Mouse (Mus musculus) kidney, adult 18-20 months (tissue): ENCODE data around the gene Tm9sf2.
A peak's percentile ranks its signal among the peaks of the same experiment; 100 is the strongest.

Source experiments
- DNase-seq: peaks from one replicate; pipeline ENCODE4 v3.0.0; 2021

Tm9sf2 gene

DNA sequence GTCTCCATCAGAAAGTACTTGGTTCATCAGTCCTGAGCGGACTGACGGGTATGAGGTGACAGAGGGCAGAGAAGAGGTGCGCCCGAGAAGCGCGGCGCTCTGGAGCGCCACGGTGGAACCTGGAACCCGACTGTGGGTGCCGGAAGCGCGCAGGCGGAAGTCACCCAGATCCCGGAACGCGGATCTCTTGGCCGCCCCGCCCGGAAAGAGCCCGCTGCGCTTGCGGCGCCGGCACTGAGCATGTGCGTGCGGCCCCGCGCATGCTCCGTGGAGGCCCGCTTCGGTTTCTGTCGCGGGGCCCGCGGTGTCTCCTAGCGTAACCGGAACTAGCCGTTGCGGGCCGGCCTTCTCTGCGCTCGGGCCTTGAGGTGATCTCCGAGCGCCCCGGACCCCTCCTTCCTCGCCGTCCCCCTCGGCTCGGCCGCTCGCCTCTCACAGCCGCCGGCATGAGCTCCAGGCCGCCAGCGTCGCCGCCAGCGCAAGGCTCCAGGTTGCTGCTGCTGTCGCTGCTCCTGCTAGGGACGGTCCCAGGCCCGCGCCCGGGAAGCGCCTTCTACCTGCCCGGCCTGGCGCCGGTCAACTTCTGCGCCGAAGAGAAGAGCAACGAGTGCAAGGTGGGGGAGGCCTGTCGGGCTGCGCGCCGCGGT is at the start of gene Tm9sf2:
Gene Tm9sf2 (plus strand): TSS at position 217 of the 647 bp plus-strand sequence.
- DNase-seq = peak; percentile 94

DNA sequence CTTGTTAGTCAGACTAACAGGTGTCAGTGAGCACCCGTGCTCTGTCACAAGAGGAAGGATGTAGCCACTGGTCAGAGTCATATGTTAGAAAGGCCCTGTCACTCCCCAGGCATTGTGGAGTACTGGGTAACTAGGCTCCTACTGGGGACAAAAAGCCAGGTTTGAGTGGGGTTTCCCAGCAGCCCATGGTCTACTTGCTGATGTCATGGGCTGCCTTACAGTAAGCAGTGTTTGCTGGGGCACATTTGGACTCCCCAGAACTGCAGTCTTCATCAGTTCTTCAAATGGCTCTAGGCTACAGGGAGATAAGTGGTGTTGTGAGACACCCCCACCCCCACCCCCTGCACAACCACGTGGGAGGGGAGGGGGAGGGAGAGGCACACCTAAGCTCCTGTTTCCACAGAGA is 48.9 kb upstream of the Tm9sf2 start:
- DNase-seq = no peak

DNA sequence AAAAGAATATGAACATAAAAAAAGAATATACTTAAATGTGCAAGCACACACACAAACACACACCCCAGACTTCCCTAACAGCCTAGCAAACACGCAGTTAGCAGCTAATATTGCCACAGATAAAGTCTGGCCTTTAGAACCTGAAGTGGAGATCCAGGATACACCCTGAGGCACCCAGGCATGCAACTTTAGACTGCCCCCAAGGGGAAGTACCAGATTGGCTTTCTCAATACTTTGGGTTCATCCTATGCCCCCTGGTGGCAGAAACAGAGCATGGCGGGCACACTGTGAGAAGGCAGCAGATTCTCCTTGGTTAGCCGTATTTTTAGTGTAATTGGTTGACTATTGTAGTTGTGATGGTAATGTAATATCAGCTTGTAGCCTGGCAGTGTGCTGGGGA is 46.2 kb upstream of the Tm9sf2 start:
- peak; percentile 85 for DNase-seq

DNA sequence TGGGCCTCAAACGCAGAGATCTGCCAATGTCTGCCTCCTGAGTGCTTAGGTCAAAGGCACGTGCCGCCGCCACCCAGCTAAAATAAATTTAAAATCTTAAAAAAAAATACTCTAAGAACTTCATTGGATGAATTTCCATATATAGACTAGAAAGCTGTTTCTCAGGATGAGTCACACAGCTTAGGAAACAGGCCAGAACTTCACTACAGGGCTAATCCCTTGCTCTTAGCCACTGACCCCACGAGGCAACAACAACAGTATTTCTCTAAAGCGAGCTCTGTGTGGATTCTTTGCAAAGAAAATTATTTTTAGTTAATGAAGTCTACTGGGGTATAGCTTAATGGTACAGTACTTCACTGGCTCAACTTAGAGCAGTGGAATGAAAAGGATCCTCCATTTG is 45.5 kb upstream of the Tm9sf2 start:
- DNase-seq = no peak

DNA sequence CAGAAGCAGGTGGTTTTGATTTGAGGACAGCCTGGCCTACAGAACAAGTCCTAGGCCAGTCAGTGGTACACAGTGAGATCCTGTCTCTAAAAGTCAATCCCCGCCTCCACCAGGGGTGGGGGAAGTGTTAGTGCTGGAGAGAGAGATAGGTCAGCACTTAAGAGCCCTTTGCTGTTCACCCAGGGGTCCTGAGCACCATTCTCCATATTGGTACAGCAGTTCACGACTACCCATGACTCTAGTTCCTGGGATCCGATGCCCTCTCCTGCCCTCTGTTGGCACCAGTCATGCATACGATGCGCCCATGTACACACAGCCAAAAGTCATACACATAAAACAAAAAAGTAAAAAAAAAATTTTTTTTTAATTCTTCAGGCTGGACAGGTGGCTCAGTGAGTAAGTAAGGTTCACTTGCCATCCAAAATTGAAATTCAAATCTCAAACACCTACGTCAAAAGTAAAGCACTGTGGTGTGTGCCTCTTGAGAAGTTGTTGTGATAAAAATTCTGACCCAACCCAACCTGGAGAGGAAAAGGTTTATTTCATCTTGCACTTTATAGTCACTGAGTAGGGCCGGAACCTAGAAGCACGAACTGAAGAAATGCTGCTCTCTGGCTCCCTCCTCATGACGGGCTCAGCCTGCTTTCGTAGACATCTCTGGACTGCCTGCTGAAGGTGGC is 44.3 kb upstream of the Tm9sf2 start:
- DNase-seq = no peak

DNA sequence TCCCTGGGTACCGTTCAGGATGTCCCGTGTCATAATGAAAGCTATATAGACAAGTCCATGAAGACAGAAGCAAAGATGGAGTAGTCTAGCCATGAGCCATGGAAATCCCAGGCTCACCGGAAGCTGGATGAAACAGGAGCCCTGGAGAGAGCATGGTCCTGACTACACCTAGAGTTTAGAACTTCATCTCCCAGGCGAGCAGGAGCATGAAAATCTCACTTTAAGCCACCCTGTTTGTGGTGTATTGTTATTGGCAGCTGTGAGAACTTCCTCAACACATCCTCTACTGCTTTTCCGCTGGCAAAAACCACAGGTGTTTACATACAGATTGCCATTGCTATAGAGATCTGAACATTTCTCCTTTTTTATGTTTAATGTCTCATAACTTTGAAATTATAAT is 43.2 kb upstream of the Tm9sf2 start:
- DNase-seq = no peak

DNA sequence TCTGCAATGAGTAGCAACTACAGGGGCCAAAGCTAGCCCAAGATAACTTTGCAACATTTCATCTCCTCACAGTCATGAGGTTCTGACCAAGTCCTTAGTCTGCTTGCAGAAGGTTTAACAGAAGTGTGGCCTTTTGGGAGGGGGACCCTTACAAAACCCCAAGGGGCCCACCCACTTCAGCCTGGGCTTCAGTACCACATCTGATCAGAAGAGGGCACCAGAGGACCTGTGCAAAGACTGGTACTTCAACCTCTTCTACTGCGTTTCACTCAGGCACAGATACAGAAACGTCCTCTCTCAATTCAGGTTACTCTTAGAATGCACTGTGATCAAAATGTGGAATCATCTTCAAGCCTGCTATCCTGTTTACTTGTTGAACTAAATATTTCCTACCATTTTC is 42.3 kb upstream of the Tm9sf2 start:
- peak; percentile 72 for DNase-seq

DNA sequence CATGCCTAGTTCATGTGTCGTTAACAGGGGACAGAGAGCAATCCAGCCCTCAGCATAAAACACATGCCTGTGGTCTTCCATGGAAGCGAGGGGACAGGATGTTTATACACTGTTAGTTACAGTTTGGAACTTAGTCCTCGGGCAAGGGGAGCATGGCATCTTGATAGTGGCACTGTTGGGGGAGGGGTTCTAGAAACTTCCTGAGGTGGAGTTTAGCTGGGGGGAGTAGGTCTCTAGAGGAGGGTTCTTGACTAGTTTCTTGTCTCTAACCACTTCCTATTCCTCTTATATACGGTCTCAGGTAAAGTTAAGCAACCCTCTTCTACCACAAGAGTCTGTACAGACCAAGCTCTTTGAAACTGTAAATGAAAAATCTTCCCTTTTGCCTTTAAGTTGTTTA is 40.6 kb upstream of the Tm9sf2 start:
- no peak for DNase-seq

DNA sequence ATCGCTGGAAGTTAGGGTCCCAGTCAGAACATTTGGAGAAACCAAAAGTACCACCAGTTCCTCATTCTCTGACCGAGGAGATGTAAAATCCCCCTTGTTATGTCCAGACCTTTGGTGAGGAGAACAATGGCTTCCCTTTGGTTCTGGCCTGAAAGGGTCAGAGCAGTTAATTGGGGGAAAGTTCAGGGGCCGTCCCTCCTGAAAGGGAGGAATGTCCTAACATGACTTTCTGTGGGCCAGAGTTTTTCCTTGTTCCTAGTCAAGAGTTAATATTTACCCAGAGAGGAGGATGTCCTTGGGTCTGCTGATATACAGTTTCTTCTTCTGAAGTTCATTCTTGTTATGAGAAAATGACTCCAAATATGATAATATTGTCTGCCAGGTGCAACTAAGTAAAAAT is 38.8 kb upstream of the Tm9sf2 start:
- DNase-seq = peak; percentile 55

DNA sequence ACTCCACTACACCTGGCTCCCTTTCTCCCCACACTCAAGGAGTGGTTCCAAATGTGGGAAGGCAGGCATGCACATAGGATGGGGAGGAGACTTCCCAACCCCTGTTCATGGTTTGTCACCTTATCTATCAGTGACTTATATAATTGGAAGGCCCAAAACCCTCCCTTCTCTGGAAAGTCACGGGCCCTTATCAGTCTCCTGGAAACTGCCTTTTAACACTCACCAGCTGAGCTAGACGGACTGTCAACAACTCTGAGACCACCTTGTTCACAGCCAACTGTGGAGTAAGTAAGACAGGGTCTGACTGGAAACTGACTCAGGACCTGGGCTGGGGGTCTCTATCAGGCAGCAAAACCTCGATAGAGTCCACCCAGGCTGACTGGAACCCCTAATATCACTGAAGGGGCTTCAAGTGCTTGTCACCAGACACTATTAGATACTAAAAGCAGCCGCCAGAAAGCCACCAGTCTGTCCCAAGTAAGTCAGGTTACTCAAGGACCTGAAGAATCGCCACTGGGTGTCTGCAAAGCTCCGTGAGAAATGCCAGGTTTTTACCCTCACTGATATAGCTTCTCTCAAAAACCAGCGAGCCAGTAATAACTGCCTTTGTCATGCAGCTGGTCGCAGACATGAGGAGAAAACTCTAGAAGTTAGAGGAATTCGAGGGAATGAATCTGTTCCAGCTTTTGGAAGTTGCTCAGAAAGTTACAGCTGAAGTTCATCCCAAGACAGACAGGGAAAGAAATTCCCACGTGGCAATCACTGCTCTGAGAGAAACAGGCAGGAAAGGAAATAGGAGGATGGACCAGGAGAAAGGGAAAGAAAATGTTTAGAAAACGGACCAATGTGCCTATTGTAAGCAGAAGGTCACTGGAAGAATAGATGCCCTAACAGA is 37.8 kb upstream of the Tm9sf2 start:
- peak; percentile 27 for DNase-seq

DNA sequence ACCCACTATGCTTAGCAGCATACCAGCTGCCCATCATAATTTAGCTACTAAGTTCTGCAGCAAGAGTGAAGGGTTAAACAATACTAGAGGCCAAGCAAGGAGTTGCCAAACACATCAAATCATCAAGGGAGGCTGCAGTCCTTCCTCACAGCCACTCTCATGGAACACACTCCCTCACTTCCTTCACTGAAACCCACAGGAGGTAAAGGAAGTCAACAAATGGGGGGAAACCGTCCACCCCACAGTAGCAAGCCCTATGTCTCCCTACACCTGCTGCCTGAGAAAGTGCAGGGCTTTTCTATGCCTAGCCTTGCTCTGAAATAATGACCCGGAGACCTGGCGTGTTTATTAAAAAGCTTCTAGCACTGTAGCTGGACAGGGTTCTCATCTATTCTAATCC is 36.9 kb upstream of the Tm9sf2 start:
- DNase-seq = no peak

DNA sequence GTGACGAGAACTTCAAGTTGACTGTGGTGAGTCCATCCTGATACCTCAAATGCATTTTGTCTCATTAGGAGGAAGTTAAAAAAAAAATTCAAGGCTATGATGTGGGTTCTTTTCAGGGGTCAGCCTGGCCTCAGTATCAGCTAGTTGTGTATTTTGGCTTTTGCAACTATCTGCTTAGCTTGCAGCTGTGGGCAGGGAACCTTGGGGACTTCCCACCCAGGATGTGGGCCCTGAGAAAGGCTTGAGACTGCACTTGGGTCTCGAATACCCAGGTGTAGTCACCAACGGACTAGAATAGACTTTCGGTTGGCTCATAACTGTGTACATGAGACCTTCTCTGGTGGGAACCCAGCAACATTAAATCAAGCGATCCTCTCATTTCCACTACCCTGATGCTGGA is 33.4 kb upstream of the Tm9sf2 start:
- DNase-seq = no peak

DNA sequence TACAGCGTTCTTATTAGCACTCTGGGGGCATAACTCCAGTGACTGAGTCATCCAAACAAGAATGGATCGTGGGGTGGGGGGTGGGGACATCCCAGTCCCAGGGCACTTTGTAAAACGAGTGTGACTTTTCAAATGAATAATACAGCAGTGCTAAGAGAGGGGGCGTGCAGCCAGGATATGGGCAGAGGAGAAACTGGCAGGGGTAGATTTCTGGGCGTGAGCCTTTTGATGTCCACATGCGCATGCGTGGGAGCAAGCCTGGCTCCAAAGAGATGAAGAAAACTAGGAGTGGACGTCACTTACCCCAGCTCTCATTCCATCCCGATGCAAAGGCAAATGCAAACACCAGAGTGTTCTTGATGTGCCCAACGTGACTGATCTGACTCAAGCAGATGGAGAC is 32.5 kb upstream of the Tm9sf2 start:
- DNase-seq = no peak

DNA sequence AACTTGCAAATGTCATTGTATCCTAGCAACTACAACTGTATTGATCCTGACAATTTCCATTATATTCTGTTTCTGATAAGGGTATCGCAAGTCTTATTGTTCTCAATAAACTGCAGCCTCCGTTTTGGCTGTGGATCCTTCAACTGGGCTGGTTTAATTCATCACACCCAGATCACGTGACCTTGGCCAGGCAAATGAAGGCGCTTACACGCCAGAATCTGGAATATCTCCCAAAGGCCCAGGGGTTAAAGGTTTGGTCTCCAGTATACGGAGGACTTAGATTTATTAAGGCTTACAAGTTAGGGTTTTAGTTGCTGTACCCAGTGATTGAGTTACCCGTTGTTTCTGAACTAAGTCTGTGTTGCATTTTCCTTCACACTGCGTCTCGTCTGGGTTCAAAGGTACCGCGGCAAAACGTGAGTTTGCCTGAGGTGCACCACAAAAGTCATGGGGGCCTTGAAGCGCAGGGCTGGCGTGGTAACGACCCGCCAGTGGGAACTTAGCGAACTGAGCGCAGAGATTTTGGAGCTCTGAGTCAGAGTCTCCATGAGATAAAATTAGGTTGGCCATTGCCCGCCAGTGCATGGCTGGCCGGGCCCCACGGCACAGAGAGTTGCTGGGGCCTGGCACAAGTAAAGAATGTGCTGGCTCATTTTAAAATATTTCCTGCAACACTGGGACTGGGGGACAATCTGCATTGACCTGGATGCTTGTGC is 31.2 kb upstream of the Tm9sf2 start:
- peak; percentile 47 for DNase-seq

DNA sequence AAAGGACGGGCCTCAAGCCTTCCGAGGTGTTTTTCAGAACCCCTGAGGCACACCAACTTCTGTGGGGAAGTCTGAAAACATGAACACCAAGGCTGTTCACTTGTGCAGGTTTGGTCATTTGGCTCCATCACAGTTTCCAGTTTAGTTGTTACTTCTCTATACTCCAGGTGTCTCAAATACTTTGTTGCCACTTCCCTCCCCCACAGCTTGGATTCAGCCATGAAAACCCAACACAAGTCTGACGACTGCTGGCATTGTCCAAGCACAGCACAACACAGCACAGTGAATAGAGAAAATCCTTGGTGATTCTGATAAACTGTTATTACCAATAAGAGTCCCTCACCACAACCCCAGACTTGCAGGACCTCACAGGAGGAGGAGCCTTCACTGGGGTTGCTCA is 29.8 kb upstream of the Tm9sf2 start:
- DNase-seq = no peak

DNA sequence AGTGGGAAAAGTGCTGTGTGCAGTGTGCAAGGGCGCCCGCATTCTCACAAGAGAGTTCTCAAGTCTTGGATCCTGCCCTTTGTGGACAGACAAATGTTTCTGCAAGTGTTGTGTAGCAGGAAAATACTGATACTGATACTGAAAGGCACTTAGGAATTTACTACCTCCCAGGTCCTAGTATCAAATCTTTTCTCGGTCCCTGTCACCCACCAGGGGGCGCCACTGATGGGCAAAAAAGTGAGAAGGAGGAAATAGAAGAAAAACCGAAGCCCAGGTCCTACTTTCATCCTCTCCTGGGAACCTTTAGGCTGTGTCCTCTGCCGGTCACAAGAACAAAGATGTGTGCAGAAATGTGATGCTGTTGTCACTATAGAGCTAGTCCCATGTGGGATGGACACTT is 27.4 kb upstream of the Tm9sf2 start:
- peak; percentile 75 for DNase-seq

DNA sequence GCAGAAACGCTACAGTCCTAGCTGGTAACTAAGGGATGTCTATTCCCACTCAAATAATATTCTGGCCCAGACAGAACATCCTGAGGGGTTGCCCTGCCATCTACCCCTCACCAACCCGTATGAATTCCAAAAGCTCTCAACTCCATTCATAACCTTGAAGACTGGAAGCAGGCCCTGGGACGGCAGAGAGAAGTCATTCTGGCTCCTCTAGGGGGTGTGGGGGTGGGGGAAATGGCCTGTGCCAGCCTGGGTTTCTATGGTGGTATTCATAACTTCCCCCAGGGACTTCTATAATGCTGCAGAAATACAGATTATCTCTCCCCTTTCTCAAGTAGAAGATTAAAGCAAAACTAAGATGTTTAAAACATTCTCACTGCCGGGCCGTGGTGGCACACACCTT is 26.9 kb upstream of the Tm9sf2 start:
- no peak for DNase-seq

DNA sequence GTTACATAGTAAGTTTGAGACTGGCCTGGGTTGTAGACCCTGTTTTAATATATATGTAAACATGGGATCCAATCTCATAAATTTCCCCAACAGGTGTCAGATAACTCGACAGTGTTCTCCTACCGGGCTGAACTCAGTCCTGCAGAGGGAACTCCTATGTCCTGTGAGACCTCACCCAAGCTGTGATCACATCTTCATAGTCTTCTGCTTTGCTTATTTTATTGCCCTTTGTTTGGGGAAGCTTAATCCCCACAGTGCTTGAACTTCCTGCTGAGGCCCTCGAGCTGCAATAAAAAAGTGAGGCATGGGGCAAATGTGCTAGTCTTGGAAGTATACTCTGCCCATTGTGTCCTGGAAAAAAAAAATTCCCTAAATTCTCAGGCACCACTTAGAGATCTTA is 25.5 kb upstream of the Tm9sf2 start:
- DNase-seq = no peak

DNA sequence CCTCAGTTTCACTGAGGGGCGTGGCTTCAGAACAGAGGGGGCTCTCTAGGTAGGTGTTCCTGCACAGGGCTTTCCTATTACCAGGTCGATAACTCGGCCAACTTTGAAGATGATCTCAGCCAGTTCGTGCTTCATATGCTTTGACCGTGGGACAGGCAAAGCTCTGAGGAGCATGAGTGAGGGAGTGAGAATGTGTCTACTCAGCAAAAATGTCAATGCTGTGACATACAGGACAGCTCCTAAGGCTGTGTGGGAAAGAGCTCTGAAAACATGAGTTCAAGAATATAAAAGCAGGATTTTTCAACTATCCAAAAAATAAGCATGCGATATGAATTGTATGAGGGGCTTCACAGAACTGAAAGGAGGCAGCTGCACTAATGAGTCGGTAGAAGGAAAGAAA is 23.3 kb upstream of the Tm9sf2 start:
- DNase-seq = no peak

DNA sequence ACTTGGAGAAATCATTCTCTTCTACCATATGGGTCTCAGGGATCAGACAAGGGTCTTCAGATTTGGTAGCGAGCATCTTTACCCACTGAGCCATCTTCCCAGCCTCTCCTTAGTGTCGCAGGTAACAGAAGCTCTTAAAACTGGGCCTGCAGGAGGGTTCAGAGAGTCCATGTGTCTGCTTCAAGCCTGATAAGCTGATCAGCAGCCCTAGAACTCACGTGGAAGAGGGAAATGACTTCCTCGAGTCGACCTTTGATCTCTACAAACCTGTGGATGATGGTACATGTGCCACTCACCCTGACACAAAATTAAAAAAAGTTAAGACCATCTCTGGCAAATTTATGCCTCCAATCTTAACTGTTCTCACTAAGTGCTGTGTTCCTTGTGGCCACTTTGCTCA is 18.9 kb upstream of the Tm9sf2 start:
- no peak for DNase-seq

DNA sequence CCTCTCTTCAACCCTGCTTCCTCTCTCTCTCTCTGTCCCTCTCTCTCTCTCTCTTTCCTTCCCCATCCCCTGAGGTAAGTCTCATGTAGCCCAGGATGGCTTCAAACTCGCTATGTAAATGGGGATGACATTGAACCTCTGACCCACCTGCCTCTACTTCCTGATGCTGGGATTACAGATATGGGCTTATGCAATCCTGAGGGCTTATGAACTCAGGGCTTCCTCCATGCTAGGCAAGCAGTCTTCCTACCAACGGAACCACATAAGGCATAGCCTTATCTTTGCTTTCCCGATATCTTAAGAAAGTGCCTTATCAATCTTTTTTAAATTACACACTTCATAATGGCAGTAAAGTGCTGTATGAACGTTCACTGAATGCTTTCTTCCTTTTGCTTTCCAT is 14.5 kb upstream of the Tm9sf2 start:
- DNase-seq = no peak

DNA sequence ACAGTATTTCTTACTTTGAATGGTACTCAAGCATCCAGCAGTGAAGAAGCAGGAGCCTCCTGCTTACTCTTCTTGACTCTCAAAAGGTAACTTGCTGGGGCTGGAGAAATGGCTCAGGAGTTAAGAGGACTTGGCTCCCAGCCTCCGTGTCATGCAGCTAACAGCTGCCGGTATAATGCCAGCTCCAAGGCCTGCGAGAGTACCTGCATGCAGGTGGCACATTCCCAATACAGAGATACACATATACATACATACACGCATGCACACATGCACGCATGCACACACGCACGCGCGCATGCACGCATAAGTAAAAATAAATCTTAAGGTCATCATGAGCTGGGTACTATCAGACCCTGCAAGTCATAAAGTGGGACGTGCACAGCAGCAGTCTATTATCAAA is 10.5 kb upstream of the Tm9sf2 start:
- DNase-seq = no peak

DNA sequence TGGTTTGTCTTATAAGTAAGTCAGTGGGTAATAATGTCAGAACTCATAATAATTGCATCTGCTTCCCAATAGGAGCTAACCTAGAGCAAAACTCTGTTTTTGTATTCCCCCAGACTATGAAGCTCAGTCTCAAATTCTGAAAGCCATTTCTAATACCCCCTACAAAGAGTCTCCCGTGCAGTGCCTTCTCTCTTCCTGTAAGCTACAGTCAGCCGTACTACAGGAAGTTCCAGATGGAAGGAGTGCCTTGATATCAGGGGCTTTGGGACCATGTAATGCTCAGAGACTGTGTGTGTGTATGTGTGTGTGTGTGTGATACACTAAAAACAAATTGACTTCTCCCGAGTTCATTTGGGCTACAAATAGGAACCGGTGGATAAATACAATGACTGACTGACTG is 7.3 kb upstream of the Tm9sf2 start:
- no peak for DNase-seq
